Mouse (Mus musculus) lung, postnatal 25 days (tissue): ENCODE results near the gene Ube2q2.
A peak's percentile ranks its signal among the peaks of the same experiment; 100 is the strongest.
"Not testable (repeated sequence)": the region's sequence is repeated elsewhere in the genome, so short reads cannot be mapped to it uniquely, and the experiment has no call there.

Experiments
- DNase-seq: peaks from one replicate; pipeline ENCODE4 v3.0.0; 2022; ENCODE audit warnings: low spot score

The Ube2q2 gene

GRCm38 (mm10) chr9:55241863-55242685, 93.4 kb downstream of the Ube2q2 start:
- no peak for DNase-seq

GRCm38 (mm10) chr9:55243280-55243679, 94.6 kb downstream of the Ube2q2 start:
- DNase-seq = no peak

GRCm38 (mm10) chr9:55244079-55244478, 95.4 kb downstream of the Ube2q2 start:
- no peak for DNase-seq

GRCm38 (mm10) chr9:55245057-55245750, 96.5 kb downstream of the Ube2q2 start:
- not testable (repeated sequence) for DNase-seq

GRCm38 (mm10) chr9:55246440-55246839, 97.8 kb downstream of the Ube2q2 start:
- DNase-seq = no peak

- no peak for DNase-seq
Measured at GRCm38 (mm10) chr9:55246918-55247317, 98.3 kb downstream of the Ube2q2 start.

- DNase-seq = no peak
Measured at GRCm38 (mm10) chr9:55248465-55248864, 99.8 kb downstream of the Ube2q2 start.

- DNase-seq = no peak
Measured at GRCm38 (mm10) chr9:55250595-55251247, 102.1 kb downstream of the Ube2q2 start.

- DNase-seq = not testable (repeated sequence)
Measured at GRCm38 (mm10) chr9:55252097-55252496, 103.4 kb downstream of the Ube2q2 start.

- no peak for DNase-seq
Measured at GRCm38 (mm10) chr9:55253849-55254248, 105.2 kb downstream of the Ube2q2 start.

- DNase-seq = no peak
Measured at GRCm38 (mm10) chr9:55255056-55255455, 106.4 kb downstream of the Ube2q2 start.

GRCm38 (mm10) chr9:55255604-55256003, 107.0 kb downstream of the Ube2q2 start:
- DNase-seq = peak; percentile 26

- no peak for DNase-seq
Measured at GRCm38 (mm10) chr9:55257105-55257504, 108.5 kb downstream of the Ube2q2 start.
